Mouse (Mus musculus): ENCODE measurements around the gene Amhr2. TPM values are rescaled to one million over a fixed set of nuclear protein-coding genes. Genes with fewer than 3 reads are reported as not detected.

Gene Amhr2
- total RNA-seq, 2 experiments from 2014 or later: 0.39 to 0.97 TPM

DNA sequence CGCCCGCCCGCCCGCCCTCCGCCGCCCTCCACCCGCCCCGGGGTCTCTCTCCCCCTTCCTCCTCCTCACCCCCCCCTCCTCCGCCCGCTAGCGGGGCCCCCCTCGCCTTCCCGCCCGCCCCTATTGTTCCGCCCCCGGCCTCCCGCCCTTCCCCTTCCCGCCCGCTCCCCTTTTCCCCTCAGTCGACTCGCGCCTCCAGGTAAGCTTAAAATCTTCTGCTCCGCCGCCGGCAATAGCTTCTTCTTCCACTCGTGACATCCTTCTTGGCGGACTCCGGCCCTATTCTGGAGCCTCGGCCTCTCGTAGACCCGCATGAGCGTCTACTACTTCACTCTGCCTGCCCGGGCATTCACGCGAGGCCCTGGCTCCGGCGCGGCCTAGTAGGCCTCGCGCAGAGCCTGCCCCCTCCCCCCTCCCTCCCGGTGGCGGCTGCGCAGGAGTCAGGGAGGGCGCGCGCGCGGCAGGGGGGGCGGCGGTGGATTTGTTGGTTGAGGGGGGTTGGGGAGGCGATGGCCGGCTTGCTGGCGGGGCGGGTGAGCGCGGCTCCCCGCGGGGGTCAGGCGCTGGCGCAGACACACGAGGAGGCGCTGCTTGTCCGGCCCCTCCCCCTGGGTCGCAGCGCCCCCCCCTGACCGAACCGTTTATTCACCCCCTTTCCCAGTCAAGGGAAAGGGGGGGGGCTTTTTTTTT, 25.6 kb downstream of the Amhr2 start:
- peak; percentile 79 to 90 for DNase-seq

DNA sequence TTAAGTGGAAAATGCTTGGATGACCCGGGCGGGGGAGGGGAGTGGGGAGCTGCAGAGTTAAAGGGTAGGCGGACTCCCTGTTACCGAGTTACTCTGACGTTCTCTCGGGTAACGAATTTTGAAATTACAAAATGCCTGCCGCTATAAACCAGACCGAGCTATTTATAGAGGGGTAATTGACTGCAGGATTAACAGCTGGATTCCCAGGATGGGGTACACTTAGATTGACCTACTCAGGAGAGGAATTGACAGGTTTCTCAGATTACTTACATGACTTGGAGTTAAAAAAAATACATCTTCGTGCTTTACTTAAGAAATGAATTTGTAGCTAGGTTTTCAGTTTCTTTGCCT, 26.1 kb downstream of the Amhr2 start:
- no peak for DNase-seq

DNA sequence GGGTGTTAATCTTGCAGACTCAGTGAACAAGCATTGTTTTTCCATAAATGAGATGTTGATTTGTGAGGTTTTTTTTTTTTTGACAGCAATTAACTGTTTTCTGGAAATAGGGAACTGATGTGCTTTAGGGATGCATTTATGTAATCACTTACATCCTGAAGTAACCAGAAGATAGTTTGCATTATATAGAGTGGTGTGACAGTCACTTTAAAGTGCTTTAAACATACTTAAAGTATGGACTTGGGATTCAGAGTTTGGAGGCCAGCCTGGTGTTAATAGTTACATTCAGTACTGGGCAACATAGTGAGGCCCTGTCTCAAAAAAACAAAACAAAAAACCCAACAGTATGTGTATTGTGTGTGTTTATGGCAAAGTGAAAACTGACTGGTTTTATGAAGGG, 26.6 kb downstream of the Amhr2 start:
- DNase-seq: no peak

DNA sequence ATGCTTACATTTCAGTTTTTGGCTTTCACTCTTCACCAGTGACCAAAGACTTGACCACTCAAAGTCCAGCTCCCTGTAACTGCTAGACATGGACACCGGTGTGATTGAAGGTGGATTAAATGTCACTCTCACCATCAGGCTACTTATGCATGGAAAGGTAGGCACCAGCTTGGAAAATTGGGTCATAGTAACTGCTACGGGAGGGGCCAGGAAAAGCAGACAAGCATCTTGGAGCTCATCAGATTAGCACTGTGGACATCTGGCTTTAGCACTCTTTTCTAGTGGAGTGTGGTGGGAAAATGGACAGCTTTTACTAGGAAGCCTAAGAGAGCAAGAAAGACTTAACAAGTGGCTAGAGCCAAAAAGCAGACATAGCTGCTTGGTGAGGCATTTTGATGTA, 28.1 kb downstream of the Amhr2 start:
- no peak for DNase-seq

DNA sequence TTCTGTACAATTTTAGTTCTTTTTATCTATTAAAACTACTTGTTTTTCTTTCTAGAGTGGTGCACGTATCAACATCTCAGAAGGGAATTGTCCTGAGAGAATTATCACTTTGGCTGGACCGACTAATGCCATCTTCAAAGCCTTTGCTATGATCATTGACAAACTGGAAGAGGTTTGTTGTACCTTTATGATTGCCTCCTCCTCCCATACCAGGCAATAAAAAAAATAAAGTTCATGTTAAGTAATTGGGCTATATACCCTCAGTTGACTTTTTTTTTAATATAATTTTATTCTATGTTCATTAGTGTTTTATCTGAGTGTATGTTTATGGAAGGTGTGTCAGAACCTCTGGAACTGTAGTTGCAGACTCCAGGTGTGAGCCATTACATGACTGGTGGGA, 29.4 kb downstream of the Amhr2 start:
- DNase-seq: no peak

DNA sequence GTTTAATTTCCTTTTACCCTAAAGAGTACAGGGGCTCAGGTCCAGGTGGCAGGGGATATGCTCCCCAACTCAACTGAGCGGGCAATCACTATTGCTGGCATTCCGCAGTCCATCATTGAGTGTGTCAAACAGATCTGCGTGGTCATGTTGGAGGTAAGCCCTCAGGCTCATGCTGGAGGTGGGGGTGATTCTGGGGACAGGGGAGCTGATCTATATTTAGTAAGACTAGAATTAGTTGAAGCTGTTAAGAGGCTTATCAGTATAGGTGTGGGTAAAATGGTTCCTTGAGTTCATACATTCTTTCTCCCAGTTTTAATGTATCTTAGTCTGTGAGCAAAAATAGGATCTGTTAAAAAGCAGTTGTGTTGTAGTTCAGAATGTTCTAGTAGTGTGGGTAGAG, 38.0 kb downstream of the Amhr2 start:
- DNase-seq: peak in 1 of 2 experiments; percentile 41

DNA sequence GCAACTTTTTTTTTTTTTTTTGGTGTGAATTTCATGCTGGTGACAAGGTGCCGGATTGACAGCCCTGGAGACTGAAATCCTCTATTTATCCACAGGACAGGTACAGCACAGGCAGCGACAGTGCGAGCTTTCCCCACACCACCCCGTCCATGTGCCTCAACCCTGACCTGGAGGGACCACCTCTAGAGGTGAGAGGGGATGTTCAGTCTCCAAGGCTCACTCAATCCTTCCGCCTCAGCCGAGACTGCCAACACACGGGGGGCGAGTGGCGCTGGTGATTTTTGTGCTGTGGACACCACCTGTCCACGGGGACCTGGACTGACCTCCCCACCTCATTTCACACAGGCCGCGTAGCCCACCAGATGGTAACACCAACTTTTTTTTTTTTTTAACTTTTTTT, 40.7 kb downstream of the Amhr2 start:
- no peak for DNase-seq

DNA sequence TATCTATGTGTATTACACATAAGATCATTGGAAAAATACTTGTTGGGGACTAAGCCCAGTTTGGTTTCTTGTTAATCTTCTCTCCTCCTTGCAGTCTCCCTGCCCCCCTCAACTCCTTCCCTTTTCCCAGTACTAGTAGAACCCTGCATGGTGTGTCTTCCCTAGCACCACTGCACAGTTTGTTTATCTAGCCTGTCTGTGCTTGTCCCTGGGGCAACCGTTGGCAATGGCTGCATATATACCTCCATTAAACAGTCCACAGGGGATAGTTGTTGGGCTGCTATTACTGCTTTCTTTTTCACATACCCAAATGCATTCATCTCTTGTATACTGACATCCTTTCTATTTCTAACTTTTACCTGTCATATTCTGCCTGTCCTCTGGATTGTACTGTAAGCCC, 42.5 kb downstream of the Amhr2 start:
- DNase-seq: no peak

DNA sequence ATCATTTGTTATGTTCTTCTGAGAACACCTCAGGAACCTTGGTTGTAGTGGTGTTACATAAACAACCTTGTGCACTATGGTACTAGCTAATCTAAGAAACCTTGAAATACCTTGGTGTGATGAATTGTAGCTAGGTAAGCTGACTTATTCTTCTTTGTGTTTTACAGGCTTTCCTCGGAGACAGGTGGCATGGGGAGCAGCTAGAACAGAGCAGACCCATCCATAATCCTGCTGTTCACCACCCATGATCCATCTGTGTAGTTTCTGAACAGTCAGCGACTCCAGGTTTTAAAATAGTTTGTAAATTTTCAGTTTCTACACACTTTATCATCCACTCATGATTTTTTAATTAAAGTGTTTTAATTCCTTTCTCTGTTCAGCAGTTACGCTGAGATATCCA, 53.2 kb downstream of the Amhr2 start:
- DNase-seq: no peak

DNA sequence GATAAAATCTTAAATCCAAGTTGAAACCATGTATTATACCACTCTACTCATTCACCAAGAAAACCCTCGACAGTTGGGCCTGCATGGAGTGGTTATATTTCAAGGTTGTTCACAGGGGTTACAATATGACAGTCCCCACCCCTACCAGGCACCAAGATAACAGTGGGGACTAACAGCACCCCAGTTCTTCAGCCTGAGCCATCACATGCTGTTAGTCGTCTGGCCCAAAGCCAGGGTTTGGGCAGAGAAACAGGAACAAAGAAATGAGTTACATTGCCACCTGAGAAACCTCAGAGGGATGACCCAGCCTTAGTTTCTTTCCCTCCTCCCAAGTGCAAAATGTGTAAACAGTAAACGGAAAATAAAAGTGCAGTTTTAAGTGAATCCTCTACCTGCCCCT, 54.2 kb downstream of the Amhr2 start:
- DNase-seq: no peak

DNA sequence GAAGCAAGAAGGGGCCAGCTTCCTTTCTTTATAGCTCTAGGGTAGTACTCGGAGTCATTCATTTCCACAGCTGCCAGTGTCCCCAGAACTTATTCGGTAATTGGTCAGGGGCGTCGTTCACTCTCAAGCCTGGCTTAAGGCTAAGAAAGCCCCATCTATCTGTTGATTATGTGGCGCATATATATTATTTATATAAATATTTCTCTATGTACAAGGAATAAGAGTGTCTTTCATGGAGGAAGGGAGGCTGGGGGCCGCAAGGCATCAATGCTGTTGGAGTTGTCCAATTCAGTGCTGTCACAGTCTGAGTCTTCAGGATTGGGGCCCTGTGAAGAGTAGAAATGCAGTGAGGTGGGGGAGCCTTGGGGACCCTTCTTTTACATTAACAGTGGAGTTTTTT, 54.7 kb downstream of the Amhr2 start:
- no peak for DNase-seq

DNA sequence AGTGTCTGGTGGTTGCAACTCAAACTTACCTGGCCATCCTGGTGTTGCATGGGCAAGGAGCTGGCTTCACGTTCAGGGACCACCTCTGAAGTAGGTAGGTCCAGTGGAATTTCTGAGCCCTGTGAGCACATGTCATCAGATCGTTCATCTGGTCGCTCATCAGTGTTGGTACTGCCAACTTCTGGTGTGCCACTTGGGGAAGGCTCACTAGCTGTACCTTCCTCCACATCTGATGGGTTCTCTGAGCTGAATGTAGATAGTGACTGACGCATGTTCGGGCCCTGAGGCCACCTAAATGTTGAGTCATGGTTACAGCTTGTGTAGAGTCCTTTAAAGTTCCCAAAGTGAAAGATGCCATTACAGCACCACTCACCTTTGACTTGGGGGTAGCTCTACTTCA, 55.3 kb downstream of the Amhr2 start:
- DNase-seq: no peak

DNA sequence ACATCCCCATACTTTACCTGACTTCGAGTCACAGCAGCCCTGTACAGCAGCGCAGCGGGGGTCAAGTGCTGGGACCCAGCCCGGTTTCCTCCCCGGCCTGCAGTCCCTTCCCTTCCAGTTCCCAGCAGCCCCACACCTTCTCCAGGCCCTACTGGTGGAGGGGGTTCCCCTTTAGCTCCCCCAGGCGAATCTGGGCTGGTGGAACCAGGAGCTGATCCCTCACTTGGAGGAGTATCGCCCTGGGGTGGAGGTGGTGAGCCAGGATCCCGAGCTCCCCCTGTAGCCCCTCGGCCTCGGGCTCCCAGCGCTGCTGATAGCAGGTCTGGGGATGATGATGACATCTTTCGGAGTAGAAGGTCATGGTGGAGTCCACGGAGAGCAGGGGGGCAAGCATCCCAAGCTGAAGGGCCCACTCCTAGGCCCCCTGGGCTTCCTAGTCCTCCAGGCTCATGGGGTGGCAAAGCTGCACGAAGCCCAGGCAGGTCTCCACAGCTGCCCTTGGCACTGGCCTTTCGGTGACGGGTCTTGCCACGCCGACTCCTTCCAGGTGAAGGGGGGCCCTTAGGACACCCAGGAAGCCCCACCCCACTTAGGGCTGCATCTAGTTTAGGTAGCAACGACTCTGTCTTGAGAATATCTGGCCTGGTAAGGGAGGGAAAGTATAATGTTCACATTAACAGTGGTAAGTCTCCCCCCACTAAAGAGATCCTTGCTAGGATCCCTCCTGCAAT, 56.1 kb downstream of the Amhr2 start:
- DNase-seq: no peak

DNA sequence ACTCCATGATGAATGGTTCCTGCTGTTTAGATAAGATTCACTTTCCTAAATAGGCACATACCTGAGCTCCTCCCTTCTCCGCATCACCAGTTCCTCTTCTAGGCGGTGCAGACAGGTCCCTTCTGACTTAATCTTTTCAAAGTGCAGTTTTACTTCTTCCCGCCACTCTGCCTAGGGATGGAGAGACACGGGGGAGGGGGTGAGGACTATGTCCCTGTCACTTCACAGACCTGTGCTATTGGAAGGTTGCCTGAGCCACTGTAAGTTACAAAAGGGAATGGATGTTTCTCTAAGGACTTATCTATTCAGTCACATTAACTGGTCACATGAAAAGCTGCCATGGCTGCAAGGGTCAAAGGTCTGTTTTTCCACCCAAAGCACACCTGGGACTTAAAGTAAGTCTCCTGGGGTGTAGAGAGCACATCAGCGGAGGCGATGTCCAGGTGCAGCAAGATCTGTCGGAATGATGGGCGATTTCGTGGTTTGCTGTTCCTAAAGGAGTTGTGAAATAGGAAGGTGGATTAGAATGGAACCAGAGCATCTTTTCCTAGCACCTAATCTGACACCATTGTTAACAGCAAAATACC, 57.2 kb downstream of the Amhr2 start:
- DNase-seq: no peak

DNA sequence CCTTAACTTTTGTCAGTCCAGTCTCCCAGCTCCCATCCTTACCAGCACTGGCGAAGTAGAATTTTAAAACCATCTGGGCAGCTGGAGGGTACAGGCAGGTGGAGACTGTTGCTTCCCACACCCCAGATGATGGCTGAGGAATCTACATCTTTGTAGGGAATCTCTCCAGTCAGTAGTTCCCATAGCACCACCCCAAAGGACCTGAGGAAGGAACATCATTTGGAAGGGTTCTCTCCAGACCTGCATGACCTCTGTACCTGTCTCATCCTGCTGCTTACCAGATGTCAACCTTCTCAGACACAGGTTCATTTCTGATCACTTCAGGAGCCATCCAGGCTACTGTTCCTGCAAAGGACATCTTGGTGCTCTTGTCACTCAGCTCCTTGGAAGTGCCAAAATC, 58.3 kb downstream of the Amhr2 start, which contains the start of gene Gm10337:
Gene Gm10337 (plus strand): TSS at position 276 of the 400 bp plus-strand sequence.
- no peak for DNase-seq

Other genes with a start within 250 kb of the Amhr2 start
- 10 to 100 TPM; 30.6 to 31.5 TPM for gene Zfp740, start 242.1 kb upstream of the Amhr2 start, total RNA-seq (2021)
- gene Csad, start 240.6 kb upstream of the Amhr2 start, total RNA-seq (2021): 10 to 100 TPM; 17.0 to 22.6 TPM
- gene Itgb7, start 213.4 kb upstream of the Amhr2 start, total RNA-seq (2021): 1 to 10 TPM; 2.9 to 9.9 TPM
- 10 to 100 TPM; 13.5 to 16.7 TPM for gene Rarg, start 187.8 kb upstream of the Amhr2 start, total RNA-seq (2021)
- not detected for gene Gm9918, start 174.8 kb upstream of the Amhr2 start, total RNA-seq (2021)
- gene Mfsd5, start 165.9 kb upstream of the Amhr2 start, total RNA-seq (2021): 10 to 100 TPM; 18.4 to 18.9 TPM
- gene Espl1, start 149.1 kb upstream of the Amhr2 start, total RNA-seq (2021): under 1 TPM; 0.54 to 0.92 TPM
- 100 to 1,000 TPM; 340 to 348 TPM for gene Pfdn5, start 119.3 kb upstream of the Amhr2 start, total RNA-seq (2021)
- 10 to 100 TPM; 25.0 to 26.0 TPM for gene Myg1, start 113.7 kb upstream of the Amhr2 start, total RNA-seq (2021)
- gene Aaas, start 94.6 kb upstream of the Amhr2 start, total RNA-seq (2021): 10 to 100 TPM in 1 of 2 experiments, 1 to 10 TPM in 1; 9.8 to 12.1 TPM
- not detected for gene Sp7, start 78.2 kb upstream of the Amhr2 start, total RNA-seq (2021)
- gene Sp1, start 39.2 kb upstream of the Amhr2 start, total RNA-seq (2021): 10 to 100 TPM; 31.9 to 39.6 TPM
- gene Prr13, start 13.7 kb downstream of the Amhr2 start, total RNA-seq (2021): 10 to 100 TPM; 20.3 to 24.4 TPM
- 100 to 1,000 TPM; 418 to 491 TPM for gene Pcbp2, start 25.2 kb downstream of the Amhr2 start, total RNA-seq (2021)
- not detected for gene Gm10337, start 58.4 kb downstream of the Amhr2 start, total RNA-seq (2021)
- gene Map3k12, start 71.7 kb downstream of the Amhr2 start, total RNA-seq (2021): 1 to 10 TPM; 1.8 to 2.3 TPM
- 10 to 100 TPM; 40.1 to 43.0 TPM for gene Tarbp2, start 72.8 kb downstream of the Amhr2 start, total RNA-seq (2021)
- gene Npff, start 79.6 kb downstream of the Amhr2 start, total RNA-seq (2021): under 1 TPM; 0.87 to 0.92 TPM
- 1 to 10 TPM in 1 of 2 experiments, not detected in 1; 2.5 TPM for gene Gm28047, start 179.7 kb downstream of the Amhr2 start, total RNA-seq (2021)
- 10 to 100 TPM; 41.2 to 44.9 TPM for gene Atf7, start 180.1 kb downstream of the Amhr2 start, total RNA-seq (2021)
- gene Atp5g2, start 227.0 kb downstream of the Amhr2 start, total RNA-seq (2021): 10 to 100 TPM; 28.4 to 50.6 TPM